Mouse (Mus musculus): Measurements from ENCODE around the gene Dnajb1.
"Not testable (repeated sequence)": the region's sequence is repeated elsewhere in the genome, so short reads cannot be mapped to it uniquely, and the experiment has no call there.

The Dnajb1 gene

DNA sequence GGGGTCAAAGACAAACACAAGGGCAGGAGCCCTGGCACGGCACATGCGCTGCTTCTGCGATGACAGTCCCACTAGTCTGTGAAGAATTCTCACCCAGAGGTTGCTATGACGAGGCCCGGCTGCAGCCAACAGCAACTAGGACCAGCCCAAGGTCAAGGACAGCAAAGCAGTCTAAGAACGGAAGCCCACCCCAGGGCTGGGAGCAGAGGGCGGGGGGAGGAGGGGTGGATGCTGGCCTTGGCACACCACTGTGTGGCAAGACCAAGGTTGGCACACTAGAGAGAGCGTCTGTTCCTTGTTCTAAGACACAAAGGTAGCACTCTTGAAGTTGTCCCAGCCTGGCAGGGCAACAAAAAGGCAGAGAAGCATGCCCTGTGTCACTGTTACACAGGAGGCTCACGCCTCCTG, 30.6 kb upstream of the Dnajb1 start:
- peak; percentile 28 to 46 for DNase-seq (ENCODE audit: low spot score in 2 of 2)

DNA sequence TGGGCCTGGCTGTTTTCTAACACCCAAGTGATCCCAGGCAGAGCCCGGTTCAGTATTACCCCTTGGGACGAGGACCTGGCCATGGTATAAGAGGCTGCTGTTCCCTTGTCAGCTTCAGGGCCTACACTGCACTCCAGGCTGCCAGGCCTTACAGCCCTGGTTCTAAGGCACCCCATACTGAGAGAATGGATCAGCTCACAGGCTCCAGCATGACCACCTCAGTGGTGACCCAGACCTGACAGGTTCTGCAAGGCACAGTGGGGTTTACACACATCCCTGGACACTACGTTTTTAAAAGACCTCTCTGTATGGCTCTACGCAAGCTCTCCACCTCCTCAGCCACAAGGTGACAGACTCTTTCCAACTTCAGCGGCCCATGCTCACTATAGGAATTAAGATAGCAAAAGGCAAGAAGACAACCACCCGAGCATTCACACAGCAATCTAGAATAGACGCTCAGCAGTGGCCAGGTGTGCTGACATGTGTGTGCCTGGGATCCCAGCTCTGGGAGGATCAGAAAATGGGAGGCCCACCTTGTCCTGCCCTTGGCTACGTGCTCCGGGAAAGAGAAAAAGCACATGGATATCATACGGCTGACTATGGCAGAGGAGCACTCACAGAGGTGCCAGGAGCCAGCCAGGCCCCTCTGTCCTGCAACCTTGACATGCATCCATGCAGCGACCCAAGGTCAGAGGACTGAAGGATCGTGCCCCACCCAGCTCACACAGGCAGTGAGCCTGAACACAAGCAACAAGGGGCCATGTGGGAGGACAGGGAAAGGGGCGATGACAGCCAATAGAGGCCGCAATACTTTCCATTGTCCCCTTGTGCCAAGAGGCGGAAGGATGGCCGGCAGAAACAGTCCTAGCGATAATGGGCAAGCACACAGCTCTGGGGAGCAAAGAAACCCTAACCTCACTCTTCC, 29.6 kb upstream of the Dnajb1 start:
- peak in 1 of 2 experiments; percentile 26 for DNase-seq (ENCODE audit: low spot score in 2 of 2)

DNA sequence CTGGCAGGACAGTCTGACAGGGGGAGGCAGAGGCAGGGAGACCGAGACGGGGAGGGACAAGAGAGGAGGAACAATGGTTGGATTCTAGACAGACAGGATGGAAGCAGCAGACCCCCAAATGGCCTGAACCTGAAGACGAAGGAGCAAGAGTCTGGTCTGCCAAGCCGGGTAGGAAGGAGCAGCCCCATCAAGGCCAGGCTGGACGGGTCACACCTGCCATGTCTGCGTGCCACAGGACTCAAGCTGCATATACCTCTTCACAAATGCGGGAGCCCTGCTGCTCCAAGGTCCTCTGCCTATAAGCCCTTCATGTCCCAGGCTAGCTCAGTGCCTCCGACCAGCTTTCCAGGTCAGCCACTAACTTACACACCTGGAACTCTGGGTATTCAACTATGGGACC, 28.3 kb upstream of the Dnajb1 start:
- DNase-seq (ENCODE audit: low spot score in 2 of 2) = peak in 1 of 2 experiments; percentile 24

DNA sequence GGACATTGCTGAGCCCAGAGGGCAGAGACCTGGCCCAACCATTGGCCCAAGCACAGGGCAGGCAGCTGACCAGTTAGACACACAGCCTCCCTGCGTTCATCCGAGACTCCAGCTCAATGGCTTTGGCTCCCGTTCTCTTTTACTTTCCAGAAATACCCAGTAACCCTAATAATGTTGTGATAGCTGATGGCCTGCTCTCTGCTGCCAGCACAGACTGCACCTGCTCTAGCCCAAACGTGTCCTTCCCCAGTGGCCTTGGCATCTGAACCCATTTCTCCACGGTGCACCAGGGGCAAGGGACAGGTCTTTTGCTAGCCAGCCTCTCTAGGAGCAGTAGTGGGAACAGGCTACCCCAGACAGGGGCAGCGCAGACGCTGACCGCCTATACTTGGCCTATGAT, 27.2 kb upstream of the Dnajb1 start:
- DNase-seq (ENCODE audit: low spot score in 2 of 2) = peak in 1 of 2 experiments; percentile 18

DNA sequence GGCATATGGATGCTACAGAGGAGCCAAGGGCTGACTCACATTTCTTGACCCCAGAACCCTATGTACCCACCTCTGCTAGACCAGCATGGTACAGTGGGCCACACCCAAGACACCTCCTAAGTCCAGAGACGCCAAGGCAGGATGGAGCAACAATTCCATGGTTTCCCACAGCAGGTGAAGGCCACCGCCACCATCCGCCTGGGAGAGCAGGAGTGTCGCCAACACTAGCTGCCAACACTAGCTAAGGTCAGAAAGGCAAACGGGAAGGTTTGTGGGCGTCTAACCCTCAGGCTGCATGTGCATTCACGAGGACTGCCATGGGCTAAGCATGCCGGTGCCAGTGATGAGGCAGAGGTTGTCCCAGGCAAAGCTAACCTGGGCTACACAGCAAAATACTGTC, 25.8 kb upstream of the Dnajb1 start:
- peak in 1 of 2 experiments; percentile 27 for DNase-seq (ENCODE audit: low spot score in 2 of 2)

DNA sequence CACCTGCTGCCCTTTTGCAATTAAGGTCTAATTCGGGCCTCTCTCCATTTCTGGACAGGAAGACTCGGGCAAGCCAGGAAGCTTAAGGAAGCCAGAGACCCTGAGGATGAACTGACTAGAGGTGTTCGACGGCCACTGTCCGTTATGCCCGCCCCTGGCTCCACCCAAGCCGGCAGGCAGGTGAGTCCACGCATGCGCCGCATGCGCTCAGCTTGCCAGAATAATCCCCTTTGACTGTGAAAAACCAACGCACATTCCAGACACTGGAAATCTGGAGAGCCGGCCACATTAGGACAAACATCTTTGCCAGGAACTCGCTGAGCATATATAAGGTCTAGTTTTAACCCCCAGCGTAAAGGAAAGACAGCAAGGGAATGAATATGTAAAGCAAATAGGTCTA, 24.8 kb upstream of the Dnajb1 start:
- DNase-seq (ENCODE audit: low spot score in 2 of 2) = peak in 1 of 2 experiments; percentile 21

DNA sequence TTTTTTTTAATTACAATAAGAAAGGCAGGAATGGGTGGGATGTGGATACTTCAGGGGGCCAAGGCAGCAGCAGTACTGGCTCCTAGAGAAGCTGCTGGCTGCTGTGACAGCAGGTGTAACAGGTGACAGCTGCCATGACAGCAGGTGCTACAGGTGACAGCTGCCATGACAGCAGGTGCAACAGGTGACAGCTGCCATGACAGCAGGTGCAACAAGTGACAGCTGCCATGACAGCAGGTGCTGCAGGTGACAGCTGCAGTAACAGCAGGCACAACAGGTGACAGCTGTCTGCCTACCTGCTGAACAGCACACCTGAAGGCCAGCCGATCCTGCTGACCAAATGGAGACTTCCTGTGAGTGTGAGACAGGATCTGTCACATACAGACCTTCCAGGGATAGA, 23.2 kb upstream of the Dnajb1 start:
- no peak for DNase-seq (ENCODE audit: low spot score in 2 of 2)

DNA sequence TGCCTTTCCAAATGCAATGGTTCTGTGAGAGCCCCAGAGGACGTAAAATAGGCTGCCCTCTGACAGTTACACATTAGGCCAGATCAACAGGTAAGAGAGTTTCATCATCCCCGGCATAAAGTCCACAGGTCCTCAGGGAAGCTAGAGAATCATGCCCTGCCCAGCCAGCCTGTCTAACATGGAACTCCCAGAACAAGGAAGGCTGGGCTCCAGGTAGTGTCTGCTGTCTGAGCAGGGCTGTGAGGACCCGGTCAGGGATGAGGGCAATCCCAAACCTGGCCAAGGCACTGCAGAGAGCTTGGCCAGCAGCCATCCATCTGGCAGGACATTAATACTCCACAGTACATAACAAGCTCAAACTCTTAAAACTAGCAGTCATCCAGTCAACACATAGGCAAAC, 22.7 kb upstream of the Dnajb1 start:
- DNase-seq (ENCODE audit: low spot score in 2 of 2) = no peak

DNA sequence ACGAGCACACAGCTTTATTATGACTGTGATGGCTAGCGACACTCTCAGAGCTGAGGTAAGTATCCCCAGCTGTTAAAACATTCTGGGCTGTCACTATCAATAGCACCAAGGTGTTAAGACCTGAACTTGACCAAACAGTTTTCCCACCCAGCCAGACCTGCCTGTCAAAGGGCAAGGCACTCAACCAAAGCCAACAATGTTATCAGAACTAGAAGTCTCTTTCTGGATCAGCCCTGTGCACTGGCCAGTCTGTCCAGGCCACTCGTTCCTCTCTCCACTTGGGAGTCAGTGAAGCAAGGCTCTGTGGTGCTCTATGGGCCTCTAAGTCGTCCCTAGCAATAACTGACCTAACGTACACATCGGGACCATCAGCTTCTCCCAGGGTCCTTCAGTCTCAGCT, 20.3 kb upstream of the Dnajb1 start:
- no peak for DNase-seq (ENCODE audit: low spot score in 2 of 2)

DNA sequence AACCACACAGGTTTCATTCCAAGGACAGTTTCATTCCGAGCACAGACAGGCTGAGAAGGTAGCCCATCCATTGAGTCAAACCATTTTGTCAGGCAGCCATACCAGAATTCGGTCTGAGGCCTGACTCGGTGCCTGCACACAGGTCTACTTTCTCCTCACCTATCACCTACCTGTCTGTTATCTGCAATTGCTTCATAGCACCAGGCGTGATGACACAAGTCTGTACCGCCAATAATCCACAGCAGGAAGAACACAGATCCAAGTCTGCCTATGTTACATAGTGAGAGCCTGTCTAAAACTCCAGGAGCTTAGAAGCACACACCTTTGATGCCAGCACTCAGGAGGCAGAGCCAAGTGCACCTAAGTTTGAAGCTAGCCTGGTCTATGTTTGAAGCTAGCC, 19.1 kb upstream of the Dnajb1 start:
- DNase-seq (ENCODE audit: low spot score in 2 of 2) = no peak

DNA sequence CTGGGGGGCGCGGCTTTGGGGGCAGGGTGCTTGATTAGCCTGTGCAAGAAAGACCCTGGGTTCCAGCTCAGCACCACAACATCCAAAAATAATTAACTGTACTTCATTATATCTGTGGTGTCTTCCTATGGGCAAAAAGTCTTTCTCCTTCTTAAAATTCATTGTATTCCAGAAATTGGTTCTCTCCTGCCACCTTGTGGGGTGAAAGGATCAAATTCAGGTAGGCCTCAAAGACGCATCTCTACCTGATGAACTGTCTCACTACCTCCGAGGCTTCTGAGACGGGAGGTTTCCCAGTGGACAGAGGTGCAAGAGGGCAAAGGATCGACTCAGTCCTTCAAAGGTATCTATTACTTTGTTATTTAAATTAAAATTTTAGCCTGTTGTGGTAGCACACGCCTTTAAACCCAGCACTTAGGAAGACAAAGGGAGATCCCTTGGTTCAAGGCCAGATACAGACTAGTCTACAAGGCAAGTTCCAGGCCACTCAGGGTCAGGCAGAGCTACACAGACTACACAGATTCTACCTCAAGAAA, 17.4 kb upstream of the Dnajb1 start:
- no peak for DNase-seq (ENCODE audit: low spot score in 2 of 2)

DNA sequence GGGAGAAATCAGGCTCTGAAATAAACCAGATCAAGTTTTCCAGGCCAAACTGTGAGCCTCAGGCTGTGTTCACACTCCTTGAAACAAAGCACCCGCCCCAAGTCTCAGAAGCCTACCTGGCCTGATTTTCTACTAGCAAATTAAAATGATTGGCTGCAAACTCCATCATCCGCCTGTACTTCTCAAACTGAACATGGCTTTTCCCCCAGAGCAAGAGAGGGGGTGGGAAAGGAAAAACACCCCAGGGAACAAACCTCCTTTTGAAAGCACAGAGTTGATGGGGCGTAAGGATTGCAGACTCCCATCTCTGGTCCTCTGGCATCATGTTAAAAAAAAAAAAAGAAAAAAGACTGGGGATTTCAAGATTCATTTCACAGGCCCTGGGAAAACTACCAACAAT, 15.3 kb upstream of the Dnajb1 start:
- no peak for DNase-seq (ENCODE audit: low spot score in 2 of 2)

DNA sequence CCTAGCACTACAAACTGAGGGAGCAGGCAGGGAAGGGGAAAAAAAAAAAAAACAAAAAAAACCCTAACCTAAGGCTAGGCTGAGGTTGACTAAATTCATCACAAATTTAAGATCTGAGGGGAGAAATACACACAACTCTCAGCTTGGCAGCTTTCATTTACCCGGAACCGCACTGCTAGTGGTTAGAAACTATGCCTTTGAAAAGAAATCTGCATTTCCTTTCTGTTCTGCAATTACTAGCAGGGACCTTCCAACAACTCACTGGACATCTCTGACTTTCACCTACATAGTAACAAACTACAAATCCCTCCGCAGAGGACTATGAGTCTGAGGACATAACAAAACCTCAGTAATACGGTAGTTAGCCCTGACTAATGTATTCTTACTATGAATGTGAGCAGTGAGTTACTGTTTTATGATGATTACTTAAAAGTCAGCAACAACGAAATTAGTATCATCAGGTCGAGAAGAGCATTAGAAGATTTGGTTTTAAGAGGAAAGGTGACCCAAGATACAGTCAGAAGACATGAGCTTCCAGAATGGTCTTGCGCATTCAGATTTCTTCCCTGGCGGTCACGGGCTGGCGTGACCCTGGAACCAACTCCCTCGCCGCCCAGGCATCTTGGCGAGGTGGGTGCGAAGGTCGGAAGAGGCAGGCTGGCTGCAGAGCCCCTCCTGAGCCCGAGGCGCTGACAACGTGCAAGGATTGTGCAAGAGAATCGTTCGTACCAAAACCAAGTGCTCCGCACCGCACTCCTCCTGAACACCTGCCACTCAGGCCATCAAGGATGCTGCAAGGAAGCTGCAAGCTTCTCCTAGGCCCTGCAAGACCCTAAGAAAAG, 14.4 kb upstream of the Dnajb1 start:
- DNase-seq (ENCODE audit: low spot score in 2 of 2) = no peak

DNA sequence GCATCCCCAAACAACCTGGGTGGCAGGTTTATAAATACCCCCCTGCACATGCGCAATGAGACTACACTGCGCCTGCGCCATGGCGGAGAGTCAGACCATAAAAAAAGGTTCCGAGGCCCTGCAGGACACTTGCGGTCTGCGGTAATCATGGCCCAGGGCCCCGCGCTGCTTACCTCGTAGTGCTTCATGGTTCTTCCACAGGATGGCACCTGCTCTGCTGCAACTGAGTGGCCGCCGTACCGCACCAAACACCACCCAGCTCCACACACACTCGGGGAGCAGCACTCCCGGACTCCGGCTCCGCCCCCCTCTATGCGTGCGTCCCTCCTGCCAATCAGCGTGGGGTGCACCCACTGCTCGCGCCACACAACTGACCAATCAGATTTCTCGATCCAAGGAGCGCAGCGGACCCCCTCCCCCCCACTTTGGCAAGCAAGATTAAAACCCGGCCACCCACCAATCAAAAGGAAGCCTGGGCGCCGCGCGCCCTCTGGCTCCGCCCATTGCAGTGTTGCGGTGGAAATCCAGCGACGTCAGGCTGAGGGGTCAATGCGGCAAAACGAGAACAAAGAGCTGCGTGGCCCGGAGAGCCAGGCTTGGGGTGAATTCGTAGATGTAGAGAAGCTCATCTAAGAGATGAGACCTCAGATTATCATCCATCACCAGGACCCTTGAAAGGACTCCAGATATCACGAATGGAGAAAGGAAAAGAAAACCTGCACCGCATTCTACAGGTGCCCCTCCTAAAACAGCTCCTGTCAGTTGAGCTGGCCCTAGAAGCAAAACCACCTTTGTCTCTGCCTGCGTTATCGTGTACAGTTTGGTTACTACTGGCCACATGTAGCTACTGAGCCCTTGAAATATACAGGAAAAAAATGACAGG, 13.6 kb upstream of the Dnajb1 start:
- DNase-seq (ENCODE audit: low spot score in 2 of 2) = peak; percentile 99

DNA sequence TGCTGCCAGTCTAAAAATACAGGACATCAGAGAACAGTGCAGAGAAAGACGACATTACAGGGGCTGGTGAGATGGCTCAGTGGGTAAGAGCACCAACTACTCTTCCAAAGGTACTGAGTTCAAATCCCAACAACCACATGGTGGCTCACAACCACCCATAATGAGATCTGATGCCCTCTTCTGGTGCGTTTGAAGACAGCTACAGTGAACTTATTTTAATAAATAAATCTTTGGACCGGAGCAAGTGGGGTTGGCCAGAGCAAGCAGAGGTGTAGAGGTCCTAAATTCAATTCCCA, 13.0 kb upstream of the Dnajb1 start:
- DNase-seq (ENCODE audit: low spot score in 2 of 2) = not testable (repeated sequence)

DNA sequence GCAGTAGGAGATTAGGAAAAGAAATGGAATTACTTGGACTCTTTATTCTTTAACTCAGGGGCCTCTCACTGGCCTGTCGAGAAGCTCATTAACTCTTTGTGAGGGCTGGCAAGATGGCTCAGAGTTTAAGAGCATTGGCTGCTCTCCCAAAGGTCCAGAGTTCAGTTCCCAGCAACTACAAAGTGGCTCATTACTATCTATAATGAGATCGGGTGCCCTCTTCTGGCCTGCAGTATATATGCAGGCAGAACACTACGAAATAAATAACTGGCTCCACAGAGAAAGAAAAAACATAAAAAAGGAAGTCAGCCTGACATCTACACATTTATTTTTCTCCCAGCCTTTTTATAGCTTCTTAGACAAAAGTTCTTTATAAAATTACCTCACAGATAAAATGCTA, 11.6 kb upstream of the Dnajb1 start:
- no peak for DNase-seq (ENCODE audit: low spot score in 2 of 2)

DNA sequence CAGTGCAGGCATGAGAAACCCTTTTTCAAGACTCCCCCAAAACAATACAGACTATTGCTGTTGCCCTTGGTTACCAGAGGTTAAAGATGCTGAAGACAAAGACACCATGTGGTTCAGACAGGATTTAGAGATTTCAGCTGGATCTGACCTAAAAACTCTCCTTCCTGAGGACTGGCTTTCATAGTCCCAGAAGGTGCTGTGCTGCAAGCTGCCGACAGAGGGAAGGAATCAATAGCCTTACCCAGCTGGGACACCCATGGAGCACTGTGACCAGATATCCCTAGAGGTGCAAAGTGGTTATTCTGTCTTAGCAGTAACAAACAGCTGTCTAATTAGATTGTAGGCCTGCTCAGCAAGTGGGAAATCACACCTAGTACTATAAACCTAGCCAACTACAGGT, 9.8 kb upstream of the Dnajb1 start:
- DNase-seq (ENCODE audit: low spot score in 2 of 2) = no peak

DNA sequence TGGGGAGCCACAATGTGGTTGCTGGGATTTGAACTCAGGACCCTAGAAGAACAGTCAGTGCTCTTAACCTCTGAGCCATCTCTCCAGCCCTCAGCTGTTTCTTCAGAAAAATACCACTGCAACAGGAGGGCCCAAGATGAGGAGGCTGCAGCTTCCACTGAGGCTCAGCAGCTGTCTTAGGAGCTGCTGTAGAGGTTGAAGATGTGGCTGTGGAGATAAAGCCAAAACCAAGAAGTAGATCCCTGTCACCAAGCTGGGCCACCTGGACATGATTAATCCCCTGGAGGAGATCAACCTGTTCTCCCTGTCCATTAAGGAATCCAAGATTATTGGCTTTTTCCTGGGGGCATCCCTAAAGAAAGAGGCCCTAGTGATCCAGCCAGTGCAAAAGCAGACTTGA, 8.2 kb upstream of the Dnajb1 start:
- DNase-seq (ENCODE audit: low spot score in 2 of 2) = no peak

DNA sequence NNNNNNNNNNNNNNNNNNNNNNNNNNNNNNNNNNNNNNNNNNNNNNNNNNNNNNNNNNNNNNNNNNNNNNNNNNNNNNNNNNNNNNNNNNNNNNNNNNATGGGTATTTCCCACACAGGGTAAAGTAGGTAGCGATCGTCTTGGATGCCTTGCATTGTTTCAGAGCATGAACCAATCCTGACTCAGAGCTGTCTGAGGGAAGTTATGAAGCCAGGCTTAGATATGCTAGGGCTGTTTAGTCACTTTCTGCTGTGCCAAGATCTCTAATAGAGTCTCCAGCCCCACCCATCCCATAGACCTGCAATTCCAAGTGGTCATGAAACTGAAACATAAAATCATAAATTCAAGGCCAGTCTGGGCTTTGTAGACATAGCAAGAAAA, 5.4 kb upstream of the Dnajb1 start:
- no peak for DNase-seq (ENCODE audit: low spot score in 2 of 2)

DNA sequence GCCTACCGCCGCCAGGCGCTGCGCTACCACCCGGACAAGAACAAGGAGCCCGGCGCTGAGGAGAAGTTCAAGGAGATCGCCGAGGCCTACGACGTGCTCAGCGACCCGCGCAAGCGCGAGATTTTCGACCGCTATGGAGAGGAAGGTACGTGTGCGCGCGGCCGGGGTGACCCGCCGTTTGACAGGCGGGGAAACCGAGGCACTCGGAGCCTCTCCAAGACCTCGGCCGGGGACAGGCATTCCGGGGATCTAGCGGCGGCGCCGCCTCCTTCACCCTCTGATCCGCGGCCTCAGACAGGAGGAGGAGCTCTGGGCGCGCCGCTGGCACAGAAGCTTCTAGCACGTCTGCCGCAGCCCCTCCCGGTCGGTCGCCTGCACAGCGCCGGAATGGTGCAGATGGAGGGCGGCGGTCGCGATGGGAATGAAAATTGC, 421 bp downstream of the Dnajb1 start:
- DNase-seq (ENCODE audit: low spot score in 2 of 2) = peak; percentile 86 to 90

DNA sequence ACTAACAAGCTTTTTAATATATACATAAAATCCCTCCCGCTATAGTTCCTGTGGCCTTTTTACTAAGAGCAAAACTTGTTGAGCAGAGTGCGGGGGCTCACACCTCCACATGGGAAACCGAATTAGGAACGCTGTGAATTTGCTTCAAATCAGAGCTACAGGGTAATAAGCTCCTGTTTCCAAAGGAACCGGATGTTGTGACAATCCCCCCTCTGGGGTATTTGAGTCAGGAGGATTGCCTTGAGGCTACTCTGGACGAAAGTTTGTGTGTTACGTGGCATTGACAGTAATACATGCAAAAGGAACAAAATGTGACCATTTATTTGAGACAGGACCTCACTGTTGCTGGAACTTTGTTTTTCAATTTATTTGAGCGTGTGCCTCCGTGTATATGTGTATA, 1.1 kb downstream of the Dnajb1 start:
- no peak for DNase-seq (ENCODE audit: low spot score in 2 of 2)

All from right cerebral cortex, postnatal 10 days (tissue).